Mouse (Mus musculus) neural tube, embryonic 14.5 days (tissue): ENCODE data around the gene Fetub. TPM values are rescaled to one million over a fixed set of nuclear protein-coding genes. Genes with fewer than 3 reads are reported as not detected.
A peak's percentile ranks its signal among the peaks of the same experiment; 100 is the strongest.
"Not testable (repeated sequence)": the region's sequence is repeated elsewhere in the genome, so short reads cannot be mapped to it uniquely, and the experiment has no call there.

Experiments
- ATAC-seq: fragments of 200-750 bp; cut with Nextera tagmentation; 2 replicates; pipeline ENCODE4 v1.8.0; 2017; ENCODE audit warnings: low read depth, mild to moderate bottlenecking, moderate TSS enrichment, moderate library complexity
- H3K27ac ChIP-seq: fragments of 300-500 bp; sonication (generic); 2 replicates; pipeline ENCODE4 v1.5.1; 2014; ENCODE audit warnings: low read depth, mild to moderate bottlenecking, control low read depth, low read length, moderate library complexity, mixed read lengths
- H3K27me3 ChIP-seq: fragments of 300-500 bp; sonication (generic); 2 replicates; pipeline ENCODE4 v1.6.1; 2014; ENCODE audit warnings: low read length; ENCODE audit not compliant: control insufficient read depth, insufficient read depth
- H3K36me3 ChIP-seq: fragments of 300-500 bp; sonication (generic); 2 replicates; pipeline ENCODE4 v1.6.1; 2014; ENCODE audit warnings: low read length, mixed read lengths; ENCODE audit not compliant: control insufficient read depth, insufficient read depth
- H3K4me1 ChIP-seq: fragments of 300-500 bp; sonication (generic); 2 replicates; pipeline ENCODE4 v1.6.1; 2014; ENCODE audit warnings: low read length; ENCODE audit not compliant: control insufficient read depth, insufficient read depth
- H3K4me2 ChIP-seq: fragments of 300-500 bp; sonication (generic); 2 replicates; pipeline ENCODE4 v1.6.1; 2014; ENCODE audit warnings: mild to moderate bottlenecking, low read depth, low read length, control low read depth
- H3K4me3 ChIP-seq: fragments of 300-500 bp; sonication (generic); 2 replicates; pipeline ENCODE4 v1.5.1; 2014; ENCODE audit warnings: low read depth, low read length, control low read depth, mixed read lengths
- H3K9ac ChIP-seq: fragments of 300-500 bp; sonication (generic); replicated peaks from 2 replicates; pipeline ENCODE4 v1.6.1; 2014; ENCODE audit warnings: low read depth, mild to moderate bottlenecking, control low read depth, low read length, mixed read lengths
- H3K9me3 ChIP-seq: fragments of 300-500 bp; sonication (generic); 2 replicates; pipeline ENCODE4 v1.6.1; 2016; ENCODE audit warnings: low read length; ENCODE audit not compliant: control insufficient read depth
- WGBS: fragments of 180-500 bp; shearing (Covaris S2); extraction: QIAGEN DNeasy Blood & Tissue Kit; methylation state at CpG from one replicate; pipeline ENCODE4 v1.1.7; 2014; 5-methylcytosine and 5-hydroxymethylcytosine counted together
- polyA plus RNA-seq: library from polyadenylated mRNA; unstranded; fragments of >200 nt; fragmentation: Nextera tagmentation; extraction: Ambion mirVana; gene quantifications from 2 replicates; pipeline ENCODE4 v1.2.1, GENCODE M21; 2014

Fetub gene
- polyA plus RNA-seq, 1 experiment from 2014 or later = not detected

- 95% methylated on average over 5 of the region's 5 CpGs for WGBS
- no peak for ATAC-seq
Measured at GRCm38 (mm10) chr16:22921761-22922160, 3.6 kb downstream of the Fetub start.

DNA sequence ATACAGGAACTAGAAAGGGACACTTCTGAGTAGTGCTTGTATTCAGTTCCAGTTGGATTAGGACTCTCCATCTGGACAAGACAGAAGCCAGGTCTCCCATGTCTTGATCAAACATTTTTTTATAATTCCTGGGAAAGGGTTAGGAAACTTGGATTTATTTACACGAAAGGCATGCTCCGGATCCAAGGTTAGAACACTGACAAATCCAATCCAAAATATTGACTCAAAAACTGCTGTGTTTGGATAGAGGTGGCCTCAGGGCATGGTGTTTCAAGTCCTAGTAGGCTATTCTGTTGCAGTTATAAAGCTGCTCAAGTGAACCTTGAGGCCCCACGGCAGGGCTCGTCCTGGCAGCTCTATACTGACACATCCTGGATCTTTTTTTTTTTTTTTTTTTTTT lies 4.3 kb downstream of the Fetub start:
- Histone ChIP-seq H3K4me2 (no peak overlapping the region), H3K27ac (no peak overlapping the region)
- WGBS = 84% methylated on average over 4 of the region's 4 CpGs

More at GRCm38 (mm10) chr16:22921761-22922160, 3.6 kb downstream of the Fetub start:
- no peak overlapping the region for H3K27ac ChIP-seq
- H3K9ac ChIP-seq = no peak overlapping the region
- H3K9me3 ChIP-seq = no peaks in the 10 kb centered on the region
- H3K36me3 ChIP-seq = no peaks in the 10 kb centered on the region
- H3K4me1 ChIP-seq = no peaks in the 10 kb centered on the region
- no peak overlapping the region for H3K4me2 ChIP-seq
- H3K4me3 ChIP-seq = no peak overlapping the region
- H3K27me3 ChIP-seq = no peaks in the 10 kb centered on the region

GRCm38 (mm10) chr16:22929575-22929974 lies 11.4 kb downstream of the Fetub start:
- Histone ChIP-seq H3K4me1 (no peaks in the 10 kb centered on the region), H3K27ac (no peak overlapping the region), H3K9me3 (no peaks in the 10 kb centered on the region), H3K4me3 (no peak overlapping the region), H3K36me3 (no peaks in the 10 kb centered on the region), H3K27me3 (no peaks in the 10 kb centered on the region), H3K9ac (no peak overlapping the region), H3K4me2 (no peak overlapping the region)
- 62% methylated on average over 6 of the region's 6 CpGs for WGBS
- ATAC-seq = peak; percentile 84

More for the DNA sequence above, 4.3 kb downstream of the Fetub start:
- Histone ChIP-seq H3K9ac (no peak overlapping the region), H3K36me3 (no peaks in the 10 kb centered on the region), H3K27me3 (no peaks in the 10 kb centered on the region), H3K9me3 (no peaks in the 10 kb centered on the region), H3K4me1 (no peaks in the 10 kb centered on the region), H3K4me3 (no peak overlapping the region)
- ATAC-seq = no peak

DNA sequence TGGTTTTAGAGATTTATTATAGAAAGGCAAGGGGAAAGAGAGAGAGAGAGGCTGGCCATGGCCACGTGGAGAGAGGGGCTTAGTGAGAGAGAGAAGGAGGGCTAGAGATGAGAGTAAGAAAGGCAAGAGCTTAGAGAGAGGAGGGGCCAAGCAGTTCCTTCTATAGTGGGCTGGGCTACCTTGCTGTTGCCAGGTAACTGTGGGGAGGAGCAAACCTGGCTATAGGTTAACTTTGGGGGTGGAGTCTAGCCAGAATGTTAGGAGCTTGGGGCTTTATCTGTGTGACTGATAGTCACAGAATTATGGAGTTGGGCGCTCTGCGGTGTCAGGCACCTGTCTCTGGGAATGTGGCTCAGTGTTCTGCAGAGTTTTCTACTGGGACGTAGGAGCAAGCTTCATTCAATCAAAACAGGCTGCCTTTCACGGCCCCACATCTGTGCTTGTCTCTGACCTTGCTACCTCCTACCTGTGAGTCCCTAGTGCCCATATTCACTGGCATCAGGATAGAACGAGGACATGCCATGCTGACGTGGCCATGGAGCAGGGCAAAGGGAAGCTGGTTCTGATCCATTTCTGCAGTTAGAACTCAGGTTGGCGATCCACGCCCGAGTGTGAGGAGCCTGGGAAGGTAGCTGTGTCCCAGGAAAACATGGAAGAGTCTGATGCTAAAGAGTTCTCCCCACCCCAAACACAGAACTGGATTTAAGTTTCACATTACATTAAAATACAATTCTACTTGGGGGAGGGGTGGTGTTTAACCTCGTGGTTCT lies 13.5 kb downstream of the Fetub start:
- Histone ChIP-seq H3K36me3 (no peaks in the 10 kb centered on the region), H3K27ac (no peak overlapping the region), H3K4me2 (no peak overlapping the region), H3K9me3 (no peaks in the 10 kb centered on the region), H3K4me3 (no peak overlapping the region), H3K27me3 (no peaks in the 10 kb centered on the region), H3K9ac (no peak overlapping the region), H3K4me1 (no peaks in the 10 kb centered on the region)
- no peak for ATAC-seq
- 85% methylated on average over 11 of the region's 11 CpGs for WGBS

DNA sequence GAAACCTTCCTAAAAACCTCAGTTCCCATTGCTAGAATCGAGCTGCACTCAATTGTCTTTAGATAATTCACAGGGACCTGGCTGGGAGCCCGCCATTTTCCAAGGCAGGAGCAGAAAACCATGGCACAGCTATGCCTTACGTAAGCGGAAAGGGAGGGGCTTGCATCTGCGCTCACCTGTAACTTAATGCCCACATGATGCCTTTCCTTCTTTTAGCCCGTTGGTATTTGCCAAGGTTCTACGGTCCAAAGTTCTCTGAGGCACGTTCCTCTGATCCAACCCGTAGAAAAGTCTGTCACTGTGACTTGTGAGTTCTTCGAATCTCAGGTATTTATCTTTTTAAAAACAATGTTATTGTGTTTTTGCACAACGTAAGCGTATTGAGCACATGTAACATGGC lies 19.5 kb downstream of the Fetub start:
- Histone ChIP-seq H3K4me2 (no peak overlapping the region), H3K27ac (no peak overlapping the region), H3K9me3 (no peaks in the 10 kb centered on the region), H3K9ac (no peak overlapping the region), H3K36me3 (no peaks in the 10 kb centered on the region), H3K4me1 (no peaks in the 10 kb centered on the region), H3K27me3 (no peaks in the 10 kb centered on the region), H3K4me3 (no peak overlapping the region)
- 94% methylated on average over 12 of the region's 12 CpGs for WGBS
- ATAC-seq = no peak

- H3K36me3 ChIP-seq = no peaks in the 10 kb centered on the region
- ATAC-seq = no peak
- no peaks in the 10 kb centered on the region for H3K4me1 ChIP-seq
- H3K27ac ChIP-seq = no peak overlapping the region
- no peak overlapping the region for H3K9ac ChIP-seq
- H3K4me3 ChIP-seq = no peak overlapping the region
- H3K4me2 ChIP-seq = no peak overlapping the region
- WGBS = 80% methylated on average over 2 of the region's 2 CpGs
- H3K9me3 ChIP-seq = no peaks in the 10 kb centered on the region
- no peaks in the 10 kb centered on the region for H3K27me3 ChIP-seq
Measured at GRCm38 (mm10) chr16:22938541-22938940, 20.4 kb downstream of the Fetub start.

DNA sequence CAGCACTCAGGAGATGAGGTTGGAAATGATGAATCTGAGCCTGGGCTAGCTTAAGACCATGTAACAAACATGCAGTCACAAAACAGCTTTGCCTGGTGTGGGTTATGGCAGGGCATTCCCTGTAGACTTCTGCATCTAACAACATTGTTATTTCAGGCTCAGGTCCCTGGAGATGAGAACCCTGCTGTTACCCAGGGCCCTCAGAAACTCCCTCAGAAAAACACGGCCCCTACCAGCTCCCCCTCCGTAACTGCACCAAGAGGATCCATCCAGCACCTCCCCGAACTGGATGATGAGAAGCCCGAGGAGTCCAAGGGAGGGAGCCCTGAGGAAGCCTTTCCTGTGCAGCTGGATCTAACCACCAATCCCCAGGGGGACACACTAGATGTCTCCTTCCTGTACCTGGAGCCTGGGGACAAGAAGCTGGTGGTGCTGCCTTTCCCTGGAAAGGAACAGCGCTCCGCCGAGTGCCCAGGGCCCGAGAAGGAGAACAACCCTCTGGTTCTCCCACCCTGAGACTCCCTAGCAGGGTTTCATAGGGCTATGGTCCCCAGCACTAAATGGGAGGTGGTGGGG lies 21.1 kb downstream of the Fetub start:
- Histone ChIP-seq H3K4me2 (no peak overlapping the region), H3K4me1 (no peaks in the 10 kb centered on the region), H3K4me3 (no peak overlapping the region), H3K9me3 (no peaks in the 10 kb centered on the region), H3K36me3 (no peaks in the 10 kb centered on the region), H3K9ac (no peak overlapping the region), H3K27ac (no peak overlapping the region), H3K27me3 (no peaks in the 10 kb centered on the region)
- 89% methylated on average over 8 of the region's 8 CpGs for WGBS
- no peak for ATAC-seq

DNA sequence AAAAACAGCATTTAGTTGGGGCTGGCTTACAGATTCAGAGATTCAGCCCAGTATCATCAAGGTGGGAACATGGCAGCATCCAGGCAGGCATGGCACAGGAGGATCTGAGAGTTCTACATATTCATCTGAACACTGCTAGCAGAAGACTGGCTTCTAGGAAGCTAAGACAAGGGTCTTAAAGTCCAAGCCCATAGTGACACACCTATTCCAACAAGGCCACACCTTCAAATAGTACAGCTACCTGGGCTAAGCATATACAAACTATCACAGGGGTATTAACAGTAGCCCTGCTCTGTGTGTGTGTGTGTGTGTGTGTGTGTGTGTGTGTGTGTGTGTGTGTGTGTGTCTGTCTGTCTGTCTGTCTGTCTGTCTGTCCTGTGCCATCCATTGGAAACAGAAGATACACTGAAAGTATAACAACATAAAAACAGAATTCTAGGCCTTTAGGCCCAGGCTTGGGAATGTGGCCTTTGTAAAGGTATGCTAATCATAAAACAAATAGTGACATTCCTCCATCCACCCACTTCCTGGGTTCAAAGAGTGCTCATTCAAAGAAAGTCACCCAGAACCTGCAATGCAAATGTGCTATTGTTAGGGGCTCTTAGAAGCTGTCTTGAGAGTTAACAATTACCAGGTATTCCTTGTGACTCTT lies 23.8 kb downstream of the Fetub start:
- not testable (repeated sequence) for H3K4me3 ChIP-seq, H3K27me3 ChIP-seq, H3K36me3 ChIP-seq, H3K4me2 ChIP-seq, H3K9ac ChIP-seq, H3K9me3 ChIP-seq, H3K4me1 ChIP-seq, H3K27ac ChIP-seq, ATAC-seq

- 76% methylated on average over 2 of the region's 2 CpGs for WGBS
- no peak overlapping the region for H3K27ac ChIP-seq
Measured at GRCm38 (mm10) chr16:22947371-22947770, 29.2 kb downstream of the Fetub start.

More at GRCm38 (mm10) chr16:22947371-22947770, 29.2 kb downstream of the Fetub start:
- Histone ChIP-seq H3K4me3 (no peak overlapping the region), H3K9me3 (no peaks in the 10 kb centered on the region), H3K4me1 (no peaks in the 10 kb centered on the region), H3K9ac (no peak overlapping the region), H3K4me2 (no peak overlapping the region), H3K27me3 (no peaks in the 10 kb centered on the region), H3K36me3 (no peaks in the 10 kb centered on the region)
- no peak for ATAC-seq
